Mouse (Mus musculus): ENCODE data around the gene Plch2.

DNA sequence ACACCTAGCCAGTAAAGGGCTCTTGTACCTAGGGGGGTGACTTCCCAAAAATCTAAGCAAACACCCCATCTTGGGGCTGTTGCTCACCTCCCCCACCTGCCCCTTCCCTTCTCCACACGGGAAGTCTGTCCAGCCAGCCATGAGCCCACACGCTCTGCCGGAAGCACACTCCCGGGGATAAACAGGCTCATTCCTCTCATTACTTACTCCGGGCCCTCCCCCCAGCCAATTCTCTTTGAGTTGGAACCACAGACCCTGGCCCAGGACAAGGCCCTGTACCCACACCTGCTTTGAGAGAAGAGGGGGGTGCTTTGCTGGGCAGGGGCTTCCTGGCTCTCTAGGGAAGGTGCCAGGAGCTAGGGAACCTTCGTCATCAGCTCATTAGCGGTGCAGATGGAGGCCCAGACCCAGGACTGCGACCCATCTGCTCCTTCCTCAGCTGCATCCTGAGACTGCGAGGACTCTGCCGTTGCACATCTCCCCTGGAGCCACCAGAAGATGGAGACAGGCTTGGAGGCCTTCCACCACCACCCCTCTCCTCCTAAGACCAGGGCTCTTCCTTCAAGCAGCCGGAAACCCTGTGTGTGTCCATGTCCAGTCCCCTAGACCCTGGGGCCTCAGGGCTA lies 39.2 kb downstream of the Plch2 start:
- no peak for TF ChIP-seq CTCF (IDR thresholded peaks at IDR 0.05; ENCODE audit: extremely low read depth, insufficient read length, insufficient replicate concordance, low read depth, low read length)
- TF ChIP-seq POLR2A (IDR thresholded peaks at IDR 0.05; ENCODE audit: low read depth, low read length): no peak
